Mouse (Mus musculus) adrenal gland (tissue): Measurements from ENCODE around the gene Kdm6b.

ENCODE experiments used
- intact Hi-C: fragments of 180-260 bp; cut with DNase I; formaldehyde crosslinking; loops from one replicate; pipeline ENCODE4 v1.15.1; 2025

Gene Kdm6b

DNA sequence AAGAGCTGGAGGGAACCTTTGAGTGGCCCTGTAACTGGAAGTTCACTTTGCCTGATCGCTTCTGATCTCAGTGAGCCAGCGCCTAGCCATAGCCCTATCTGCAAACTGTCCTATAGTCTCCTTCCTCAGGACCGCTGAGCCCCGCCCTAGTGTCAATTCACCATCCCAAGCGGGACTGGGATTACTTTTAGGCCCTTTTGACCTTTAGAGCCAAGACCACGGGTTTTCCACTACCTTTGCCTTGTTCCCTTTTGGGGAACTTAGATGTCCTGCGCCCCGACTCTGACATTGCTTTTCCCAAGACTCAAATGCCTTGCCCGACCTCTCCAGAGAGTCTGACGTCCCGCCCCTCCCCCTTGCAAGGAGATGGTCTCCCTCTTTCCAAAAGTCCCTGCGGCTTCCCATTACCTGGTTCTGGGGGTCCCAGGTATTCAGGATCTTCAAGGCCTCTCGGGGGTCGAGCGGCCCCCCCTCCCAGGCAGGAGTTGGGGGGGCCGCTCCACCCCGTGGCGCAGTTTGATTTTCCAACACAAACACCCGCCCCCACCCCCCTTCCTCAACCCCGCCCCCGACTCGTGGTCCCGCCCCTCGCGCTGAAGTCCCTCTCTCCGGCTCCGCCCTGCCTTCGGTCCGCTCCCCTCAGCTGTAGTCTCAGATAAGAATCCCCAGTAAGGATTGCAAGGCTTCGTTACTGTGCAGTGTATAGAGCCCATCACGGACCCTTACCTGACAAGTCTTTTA, 6.5 kb upstream of the Kdm6b start:
- intact Hi-C loops, result loop anchor here (10.0 kb wide), 1 partner anchor 325 kb away; the partner anchor contains the start of gene Per1

DNA sequence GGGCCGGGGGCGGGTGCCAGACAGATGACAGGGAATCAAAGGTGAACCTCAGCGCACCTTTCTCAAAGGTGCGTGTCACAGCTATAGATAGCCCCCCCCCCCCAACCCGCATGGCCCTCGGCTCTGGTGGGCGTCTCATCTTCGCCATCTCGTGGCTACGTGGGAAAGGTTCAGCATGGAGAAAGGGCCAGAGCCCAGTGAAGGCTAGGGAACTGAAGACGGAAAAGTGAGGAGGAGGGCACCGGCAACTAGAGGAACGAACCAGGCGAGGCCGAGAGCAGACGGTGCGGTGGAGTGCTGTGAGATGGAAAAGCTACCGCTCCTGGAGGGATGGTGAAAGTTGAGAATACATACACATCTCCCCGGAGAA, 6.0 kb upstream of the Kdm6b start:
- intact Hi-C loops, result loop anchor here (10.0 kb wide), 1 partner anchor 325 kb away; the partner anchor contains the start of gene Per1

DNA sequence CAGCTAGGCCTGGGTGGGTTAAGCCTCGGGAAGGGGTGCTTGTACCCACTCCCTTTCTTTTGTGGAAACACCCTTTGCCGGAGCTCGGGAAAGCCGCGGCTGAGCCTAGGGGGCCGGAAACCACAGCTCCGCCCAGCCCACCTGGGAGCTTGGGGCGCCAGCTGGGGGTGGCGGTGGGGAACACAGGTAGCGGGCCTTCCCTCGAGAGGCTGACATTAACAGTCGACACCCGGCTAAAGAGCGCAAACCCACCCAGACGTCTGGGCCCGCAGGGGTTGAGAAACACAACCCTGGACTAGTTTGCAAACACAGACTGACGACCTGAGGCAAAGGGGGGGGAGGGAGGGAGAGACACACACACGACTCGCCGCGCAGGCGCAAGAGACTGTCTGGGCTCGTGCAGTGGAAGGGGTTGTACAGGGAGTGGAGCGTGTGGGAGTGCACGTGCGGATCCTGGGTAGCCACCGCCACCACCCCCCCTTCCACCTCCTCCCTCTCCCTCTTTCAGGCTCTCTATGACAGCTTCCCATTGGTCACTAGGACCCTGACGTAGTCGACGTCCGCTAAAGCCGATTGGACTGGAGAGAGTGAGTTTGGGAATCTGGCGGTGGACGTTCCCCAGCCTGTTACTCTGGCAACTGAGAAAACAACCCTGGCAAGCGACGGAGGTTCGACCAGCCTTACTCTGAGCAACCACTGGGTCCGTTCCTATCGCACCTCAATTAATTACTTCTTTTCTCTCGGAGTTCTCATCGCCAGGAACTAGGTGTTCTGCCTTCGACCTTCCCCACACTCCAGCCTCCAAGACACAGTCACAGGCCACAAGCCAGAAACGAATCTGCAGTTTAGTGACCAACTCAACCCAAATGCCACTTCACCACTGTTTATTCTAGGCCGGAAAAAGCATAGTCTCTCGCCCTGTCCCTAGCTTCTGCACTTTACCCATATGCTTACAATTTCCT, 5.3 kb upstream of the Kdm6b start:
- intact Hi-C loops, result loop anchor here (10.0 kb wide), 1 partner anchor 324 kb away; the partner anchor contains the start of gene Per1

DNA sequence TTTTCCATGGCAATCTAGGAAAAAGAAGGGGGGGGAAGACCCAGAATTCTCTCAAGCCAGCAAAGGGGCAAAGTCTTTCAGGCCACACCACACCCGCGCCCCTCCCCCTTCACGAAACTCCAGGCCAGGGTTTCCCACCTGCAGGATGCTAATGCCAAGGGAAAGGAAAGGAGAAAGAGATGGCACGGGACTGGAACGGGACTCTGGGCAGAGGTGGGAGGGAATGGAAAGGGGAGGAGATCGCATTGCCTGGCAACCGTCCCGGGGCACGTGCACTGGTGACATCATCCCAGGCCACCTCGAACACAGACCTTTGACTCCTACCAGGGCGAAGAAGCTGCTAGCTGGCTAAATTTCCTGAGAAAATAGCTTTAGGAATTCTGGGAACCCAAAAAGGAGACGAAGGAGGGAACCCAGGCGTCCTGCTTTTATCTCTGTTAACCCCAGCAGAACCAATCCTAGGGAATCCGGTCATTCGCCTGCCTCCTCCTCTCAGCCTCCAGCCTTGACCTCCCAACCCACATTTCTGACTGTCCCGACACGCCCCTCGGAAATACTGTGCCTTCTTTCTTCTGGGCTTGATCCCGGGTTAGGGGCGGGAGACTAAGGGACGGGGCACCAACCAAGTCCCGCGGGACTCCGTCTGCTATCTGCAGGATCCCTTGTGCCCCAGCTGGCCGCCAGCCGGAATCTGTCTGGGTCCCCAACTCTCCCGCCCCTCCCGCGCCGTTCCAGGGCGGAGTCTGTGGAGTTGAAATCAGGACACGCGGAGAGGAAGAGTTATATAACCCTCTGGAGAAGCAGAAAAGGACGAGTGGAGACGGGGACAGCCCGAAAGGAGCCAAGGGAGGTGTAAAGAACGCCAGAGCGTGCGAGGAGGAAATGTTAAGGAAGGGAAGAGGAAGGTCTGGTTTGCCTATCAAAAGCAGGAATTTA, 4.2 kb upstream of the Kdm6b start:
- intact Hi-C loops, result loop anchor here (10.0 kb wide), 1 partner anchor 323 kb away; the partner anchor contains the start of gene Per1

DNA sequence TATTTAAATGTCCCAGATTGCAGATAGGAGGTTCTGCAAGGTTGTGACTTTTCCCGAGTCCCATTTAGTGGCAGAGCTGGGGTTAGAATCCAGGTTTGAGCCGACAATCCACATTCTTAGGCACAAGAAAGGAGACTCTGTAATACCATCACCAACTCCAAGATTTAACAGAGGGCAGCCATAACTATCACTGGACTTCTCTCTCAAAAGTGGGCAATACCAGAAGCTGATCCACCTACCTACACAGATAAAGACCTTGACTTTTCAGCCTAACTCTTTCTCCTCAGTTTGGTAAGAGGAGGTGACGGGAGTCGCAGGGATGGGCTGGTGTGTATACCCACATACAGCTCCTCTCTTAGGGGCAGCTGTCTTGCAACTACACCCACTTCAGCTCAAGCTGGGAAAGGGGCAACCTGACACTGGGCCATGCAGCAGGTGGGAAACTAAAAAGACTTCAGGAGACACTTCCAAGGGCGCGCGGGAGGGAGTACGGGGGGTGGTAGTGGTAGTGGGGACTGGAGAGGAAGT, 3.5 kb upstream of the Kdm6b start:
- intact Hi-C loops, result loop anchor here (10.0 kb wide), 1 partner anchor 322 kb away; the partner anchor contains the start of gene Per1

DNA sequence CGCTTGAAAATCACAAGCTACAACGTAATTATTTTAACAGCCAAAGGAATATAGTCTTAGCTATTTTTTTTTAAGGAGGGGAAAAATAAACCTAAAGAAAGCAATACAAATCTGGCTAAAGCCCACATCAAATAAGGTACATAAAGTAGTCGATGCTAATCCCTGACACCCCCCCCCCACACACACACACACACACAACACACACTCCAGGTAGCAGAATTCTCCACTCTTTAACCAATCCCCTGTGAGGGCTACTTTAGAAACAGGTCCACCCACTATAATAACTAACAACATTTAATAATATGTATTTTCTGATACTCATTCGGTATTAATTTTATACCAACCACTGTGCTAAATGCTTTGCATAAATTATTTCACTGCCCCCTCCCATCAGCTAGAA, 3.0 kb upstream of the Kdm6b start:
- intact Hi-C loops, result loop anchor here (10.0 kb wide), 1 partner anchor 322 kb away; the partner anchor contains the start of gene Per1

DNA sequence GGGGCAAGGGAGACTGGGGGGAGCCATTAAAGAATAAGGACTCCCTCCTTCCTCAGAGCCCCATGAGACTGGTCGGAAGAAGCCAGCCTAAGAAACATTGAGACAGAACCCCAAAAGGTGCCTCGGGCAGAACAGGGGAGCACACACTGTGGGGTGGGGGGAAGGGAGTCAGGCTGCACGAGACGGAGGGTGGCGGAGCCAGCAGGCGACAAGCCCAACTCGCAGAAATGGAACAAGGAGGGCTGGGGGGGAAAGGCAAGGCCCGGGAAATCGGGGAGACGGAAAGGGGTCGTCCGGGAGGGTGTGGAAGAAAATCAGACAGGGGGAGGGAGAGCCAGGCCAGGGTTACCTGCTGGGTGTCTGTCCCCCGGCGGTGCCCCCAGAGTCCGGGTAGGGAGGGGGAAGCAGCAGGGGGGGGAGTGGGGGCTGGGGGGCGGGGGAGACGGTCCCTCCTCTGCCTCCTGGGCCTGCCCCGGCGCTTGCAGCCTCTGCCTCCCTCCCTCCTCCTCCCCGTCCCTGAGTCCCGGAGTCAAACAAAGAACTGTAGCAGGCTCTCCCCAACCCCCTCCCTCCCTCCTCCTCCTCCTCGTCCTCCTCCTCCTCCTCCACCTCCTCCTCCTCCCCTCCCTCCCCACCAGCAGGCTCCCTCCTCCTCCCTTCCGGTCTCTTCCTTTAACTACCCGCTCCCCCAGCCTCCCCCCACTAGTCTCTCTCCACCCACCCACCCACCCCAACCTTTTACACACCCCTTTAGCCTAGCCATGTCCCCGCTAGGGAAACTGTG, 2.4 kb upstream of the Kdm6b start:
- intact Hi-C loops, result loop anchor here (10.0 kb wide), 1 partner anchor 321 kb away; the partner anchor contains the start of gene Per1

DNA sequence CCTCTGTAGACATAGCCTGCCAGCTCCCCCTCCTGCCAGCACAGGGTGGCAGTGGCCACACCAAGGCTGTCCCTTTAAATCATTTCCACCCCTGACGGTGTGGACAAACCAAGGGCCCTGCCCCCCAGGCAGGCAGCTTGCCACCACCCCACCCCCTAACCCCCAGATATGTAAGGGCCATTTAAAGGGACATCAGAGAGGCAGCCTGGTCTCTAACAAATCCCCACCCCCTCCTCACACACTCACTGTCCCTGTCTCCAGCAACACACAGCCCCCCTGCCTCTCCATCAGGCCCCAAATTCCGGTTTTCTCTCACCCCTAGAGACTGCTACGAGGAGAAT, 1.8 kb upstream of the Kdm6b start:
- intact Hi-C loops, result loop anchor here (10.0 kb wide), 1 partner anchor 320 kb away; the partner anchor contains the start of gene Per1

DNA sequence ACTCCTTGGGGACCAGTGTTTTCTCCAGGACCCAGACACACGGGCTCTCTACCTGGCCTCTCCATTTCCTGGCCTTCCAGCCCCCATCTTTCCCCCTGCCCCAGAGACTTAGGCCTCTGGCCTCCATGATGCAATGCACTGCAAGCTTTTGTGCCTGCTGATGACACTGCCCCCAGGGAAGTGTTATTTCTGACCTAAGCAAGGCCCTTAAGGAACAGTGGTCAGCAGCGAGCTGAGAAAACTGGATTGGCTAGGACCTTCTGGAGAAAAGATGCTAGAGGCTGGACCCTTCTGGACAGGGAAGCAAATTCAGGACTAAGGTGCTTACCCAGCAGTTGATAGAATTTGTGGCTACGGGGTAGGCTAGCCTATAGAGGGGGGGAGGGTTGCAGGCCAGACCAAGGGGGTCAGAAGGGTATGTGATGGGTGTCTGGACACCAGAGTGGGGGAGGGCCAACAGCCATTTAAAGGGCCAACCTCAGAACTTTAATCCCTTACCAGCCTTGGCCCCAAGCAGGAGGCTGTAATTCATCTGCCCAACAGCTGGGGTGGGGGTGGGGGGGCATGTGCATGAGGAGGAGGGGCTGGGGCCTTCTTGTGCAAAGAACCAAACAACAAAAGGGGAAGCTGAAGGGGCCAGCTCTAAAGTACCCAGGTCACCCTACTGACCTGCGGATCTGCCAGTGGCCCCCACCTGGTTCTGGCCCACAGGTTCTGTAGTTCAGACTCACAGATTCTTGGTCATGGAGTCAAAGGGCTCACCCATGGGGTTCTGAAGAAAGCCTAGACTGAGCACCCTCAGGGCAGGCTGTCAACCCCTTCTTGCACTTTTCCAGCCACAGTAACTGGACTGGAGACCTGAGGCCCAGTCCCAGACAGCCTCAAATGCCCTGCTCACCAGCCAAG, 1.2 kb upstream of the Kdm6b start:
- intact Hi-C loops, result loop anchor here (10.0 kb wide), 1 partner anchor 320 kb away; the partner anchor contains the start of gene Per1

DNA sequence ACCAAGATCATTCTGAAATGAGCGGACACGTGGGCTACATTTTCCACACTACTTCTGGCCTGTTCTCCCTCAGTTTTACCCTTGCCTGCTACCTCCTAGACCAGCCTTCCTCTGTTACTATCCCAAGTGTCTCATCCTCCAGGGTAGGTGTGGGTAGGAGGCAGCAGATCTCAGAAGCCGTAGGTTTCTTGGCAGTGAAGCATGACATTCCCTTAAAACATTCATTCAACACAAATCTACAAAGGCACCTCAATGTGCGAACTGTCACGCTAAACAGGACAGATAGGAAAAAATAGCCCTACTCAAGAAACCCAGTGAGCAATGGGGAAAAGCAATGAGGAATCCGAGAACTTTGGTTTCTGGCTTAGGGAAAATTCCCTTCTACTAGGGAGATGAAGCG, 927 bp downstream of the Kdm6b start:
- intact Hi-C loops, result loop anchor here (10.0 kb wide), 1 partner anchor 318 kb away; the partner anchor contains the start of gene Per1

DNA sequence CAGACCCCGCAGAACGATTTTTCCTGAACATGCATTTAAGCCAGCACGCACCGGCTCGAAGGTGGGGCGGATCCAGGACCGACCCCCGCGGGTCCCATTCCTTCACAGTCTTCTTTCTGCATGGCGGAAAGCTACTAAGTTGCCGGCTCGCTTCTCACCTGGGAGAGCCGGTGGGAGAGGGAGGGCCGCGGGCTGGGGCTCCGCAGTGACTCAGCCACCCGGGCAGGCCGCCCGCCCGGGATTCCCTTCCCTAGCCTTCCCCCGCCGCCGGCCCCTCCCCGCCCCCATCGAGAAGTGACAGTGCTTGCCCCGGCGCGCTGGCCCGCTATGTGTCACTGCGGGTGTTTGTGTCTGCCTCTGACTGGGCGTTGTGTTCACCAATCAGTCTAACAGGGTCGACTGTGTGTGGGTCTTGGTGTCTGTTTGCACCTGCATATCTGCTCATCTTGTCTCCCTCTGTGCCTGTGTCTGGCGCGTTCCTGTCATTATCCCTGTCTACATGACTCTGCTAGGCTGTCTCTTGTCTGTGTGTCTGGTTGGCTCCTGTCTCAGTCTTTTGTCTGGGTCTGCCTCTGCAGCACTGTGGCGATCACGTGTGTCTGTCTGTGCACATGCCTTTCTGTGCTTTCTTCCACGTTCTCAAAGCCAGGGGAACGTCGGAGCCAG, 1.8 kb downstream of the Kdm6b start:
- intact Hi-C loops, result loop anchor here (10.0 kb wide), 1 partner anchor 317 kb away; the partner anchor contains the start of gene Per1

DNA sequence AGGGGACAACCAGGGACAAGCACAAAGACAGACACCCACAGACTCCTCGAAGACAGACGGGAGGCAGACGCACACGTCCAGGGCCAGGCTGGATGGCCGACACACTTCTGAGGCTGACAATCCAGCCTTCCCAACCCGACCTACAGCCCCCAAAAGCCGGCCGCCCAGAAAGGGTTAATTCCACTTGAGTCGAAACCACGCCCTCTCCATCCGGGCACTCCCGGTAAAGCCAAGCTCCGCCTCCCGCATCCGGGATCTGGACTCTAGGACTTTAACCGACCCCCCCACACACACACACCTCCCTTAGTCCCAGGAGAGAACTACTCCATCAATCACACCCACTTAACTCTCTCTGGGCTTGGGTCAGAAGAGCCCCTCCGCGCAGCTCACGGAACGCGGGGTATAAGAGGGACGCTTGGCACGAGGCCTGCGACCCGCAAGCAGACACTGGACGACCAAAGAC, 2.4 kb downstream of the Kdm6b start:
- intact Hi-C loops, result loop anchor here (10.0 kb wide), 1 partner anchor 316 kb away; the partner anchor contains the start of gene Per1

DNA sequence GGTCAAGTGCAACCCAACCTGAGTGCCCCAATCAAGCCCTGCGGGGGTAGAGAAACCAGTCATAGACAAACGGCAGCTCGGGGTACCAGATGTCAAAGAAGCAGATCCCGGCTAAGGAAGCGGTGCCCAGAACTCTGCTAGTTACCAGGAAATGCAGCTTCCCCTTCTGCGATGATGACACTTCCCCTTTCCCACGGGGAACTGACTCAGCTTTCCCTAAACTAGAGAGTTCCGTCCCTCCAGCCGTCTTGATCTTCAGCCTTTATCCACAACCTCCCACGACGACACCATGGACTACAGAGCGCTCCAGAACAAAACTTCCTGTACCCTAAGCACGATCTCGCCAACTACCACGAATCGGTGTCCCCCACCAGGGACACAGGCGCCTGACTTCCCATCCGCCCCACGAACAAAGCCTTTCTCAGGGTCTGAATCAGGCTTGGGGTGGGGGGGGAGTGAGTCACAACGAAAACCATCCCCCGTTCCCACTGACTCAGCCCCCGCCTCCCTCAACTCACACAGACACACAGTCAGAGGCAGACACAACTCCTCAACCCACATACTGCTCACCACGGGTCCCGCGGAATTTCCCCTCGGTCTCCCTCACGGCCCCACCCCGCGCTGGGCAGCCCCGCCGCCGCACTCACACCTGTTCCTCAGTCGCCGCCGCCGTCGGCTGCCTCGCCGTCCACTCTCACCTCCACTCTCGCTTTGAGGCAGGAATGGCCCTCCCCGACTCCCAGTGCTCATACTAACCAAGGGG, 3.0 kb downstream of the Kdm6b start:
- intact Hi-C loops, result loop anchor here (10.0 kb wide), 1 partner anchor 316 kb away; the partner anchor contains the start of gene Per1

DNA sequence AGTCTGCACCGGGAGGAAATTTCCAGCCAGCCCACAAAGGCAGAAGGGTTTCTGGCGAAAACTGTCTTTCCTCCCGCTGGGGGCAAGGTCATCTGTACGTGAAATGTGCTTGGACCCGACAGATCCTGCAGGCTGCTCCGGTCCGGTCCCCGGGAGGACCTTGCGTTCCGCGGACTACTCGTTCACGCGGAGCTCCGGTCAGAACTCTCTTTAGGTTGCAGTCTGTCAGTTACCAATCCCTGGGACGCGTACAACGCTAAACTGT, 3.5 kb downstream of the Kdm6b start:
- intact Hi-C loops, result loop anchor here (10.0 kb wide), 1 partner anchor 315 kb away; the partner anchor contains the start of gene Per1

DNA sequence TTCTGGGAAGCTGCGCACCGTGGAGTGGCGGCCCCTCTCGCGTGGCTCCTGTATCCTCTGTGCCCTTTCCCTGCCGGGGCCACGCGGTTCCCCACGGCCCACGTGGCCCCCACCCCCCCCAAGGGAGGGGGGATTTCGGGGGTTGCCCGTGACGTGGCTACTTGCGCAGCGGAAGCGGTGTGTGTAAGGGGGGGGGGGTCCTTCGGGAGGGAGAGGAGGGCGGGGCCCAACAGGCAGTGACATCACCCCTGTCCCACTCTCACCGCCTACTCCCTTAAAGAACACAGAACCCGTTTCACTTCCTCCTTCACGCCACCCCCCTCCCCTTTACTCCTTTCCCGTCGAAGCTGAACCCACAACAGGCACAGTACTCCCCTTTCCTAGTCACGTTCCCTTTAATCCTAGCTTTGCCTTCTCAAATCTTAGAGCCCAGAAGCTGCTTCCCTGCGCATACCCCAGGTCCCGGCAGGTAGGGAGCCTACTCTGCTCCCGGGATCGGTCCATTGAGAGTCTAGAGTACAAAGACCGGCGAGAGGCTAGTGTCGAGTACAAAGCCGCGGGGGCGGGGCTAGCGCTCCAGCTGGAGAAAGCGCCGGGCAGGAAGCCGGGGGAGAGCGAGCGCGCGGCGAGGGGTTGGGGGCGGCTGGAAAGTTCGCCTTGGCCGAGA, 4.0 kb downstream of the Kdm6b start:
- intact Hi-C loops, result loop anchor here (10.0 kb wide), 1 partner anchor 315 kb away; the partner anchor contains the start of gene Per1
